Mouse (Mus musculus) monocyte, adult 2 months (primary cell): ENCODE measurements around the gene Aspdh.

Experiments used
- DNase-seq, 2 experiments: peaks; one replicate each; pipeline ENCODE4 v3.0.0; 2022; ENCODE audit warnings: low spot score in 2 of 2, low read depth in 1 of 2

Gene Aspdh

GRCm38 (mm10) chr7:44471880-44472557 lies 6.8 kb downstream of the Aspdh start:
- no peak for DNase-seq

- DNase-seq = no peak
Observed at GRCm38 (mm10) chr7:44472558-44472885, 7.3 kb downstream of the Aspdh start.

- DNase-seq = no peak
Observed at GRCm38 (mm10) chr7:44472961-44473646, 7.9 kb downstream of the Aspdh start.

GRCm38 (mm10) chr7:44474419-44474818 lies 9.2 kb downstream of the Aspdh start:
- no peak for DNase-seq

- DNase-seq = no peak
Observed at GRCm38 (mm10) chr7:44475046-44475614, 9.9 kb downstream of the Aspdh start.

GRCm38 (mm10) chr7:44482836-44483435 lies 17.7 kb downstream of the Aspdh start:
- DNase-seq = no peak

- no peak for DNase-seq
Observed at GRCm38 (mm10) chr7:44484109-44484508, 18.9 kb downstream of the Aspdh start.

GRCm38 (mm10) chr7:44484841-44485571 lies 19.8 kb downstream of the Aspdh start:
- DNase-seq = peak in 1 of 2 experiments; percentile 48

GRCm38 (mm10) chr7:44485572-44486195 lies 20.5 kb downstream of the Aspdh start:
- DNase-seq = no peak

GRCm38 (mm10) chr7:44486927-44487575 lies 21.9 kb downstream of the Aspdh start:
- no peak for DNase-seq

- no peak for DNase-seq
Observed at GRCm38 (mm10) chr7:44487936-44488335, 22.7 kb downstream of the Aspdh start.

- DNase-seq = no peak
Observed at GRCm38 (mm10) chr7:44488545-44488944, 23.4 kb downstream of the Aspdh start.

- DNase-seq = no peak
Observed at GRCm38 (mm10) chr7:44490281-44490680, 25.1 kb downstream of the Aspdh start.

- DNase-seq = no peak
Observed at GRCm38 (mm10) chr7:44491391-44491790, 26.2 kb downstream of the Aspdh start.

GRCm38 (mm10) chr7:44492166-44492826 lies 27.1 kb downstream of the Aspdh start:
- DNase-seq = no peak

- DNase-seq = no peak
Observed at GRCm38 (mm10) chr7:44494681-44495080, 29.5 kb downstream of the Aspdh start.

- DNase-seq = no peak
Observed at GRCm38 (mm10) chr7:44495086-44495485, 29.9 kb downstream of the Aspdh start.

- peak; percentile 90 to 95 for DNase-seq
Observed at GRCm38 (mm10) chr7:44495992-44496770, 31.0 kb downstream of the Aspdh start, which contains the start of the genes Emc10 and Fam71e1. Emc10 (minus strand) TSS chr7:44496529. Fam71e1 (plus strand) TSS chr7:44496581.

- DNase-seq = no peak
Observed at GRCm38 (mm10) chr7:44496771-44497109, 31.5 kb downstream of the Aspdh start.
